Mouse (Mus musculus) heart, embryonic 11.5 days (tissue): Measurements from ENCODE around the gene Sfxn3. TPM values are rescaled to one million over a fixed set of nuclear protein-coding genes. Genes with fewer than 3 reads are reported as not detected.

ENCODE experiments used
- polyA plus RNA-seq: library from polyadenylated mRNA; unstranded; fragments of >200 nt; fragmentation: Nextera tagmentation; extraction: Ambion mirVana; gene quantifications from 2 replicates; pipeline ENCODE4 v1.2.1, GENCODE M21; 2014

Gene Sfxn3
- polyA plus RNA-seq, 1 experiment from 2014 or later = 16.0 TPM

Other genes with a start within 250 kb of the Sfxn3 start
- 57.1 and 62.0 TPM in 2 replicates for gene Slf2, start 116.4 kb upstream of the Sfxn3 start, polyA plus RNA-seq
- gene Sema4g, start 58.4 kb upstream of the Sfxn3 start, polyA plus RNA-seq = 1.0 and 1.4 TPM in 2 replicates
- gene Twnk, start 41.8 kb upstream of the Sfxn3 start, polyA plus RNA-seq = 14.2 and 14.8 TPM in 2 replicates
- 63.0 and 64.3 TPM in 2 replicates for gene Mrpl43, start 41.1 kb upstream of the Sfxn3 start, polyA plus RNA-seq
- gene Lzts2, start 33.1 kb upstream of the Sfxn3 start, polyA plus RNA-seq = 35.3 and 38.4 TPM in 2 replicates
- gene Pdzd7, start 1.8 kb upstream of the Sfxn3 start, polyA plus RNA-seq = 0.21 TPM in 1 of 2 replicates, not detected in the other
- 2.7 and 2.9 TPM in 2 replicates for gene Kazald1, start 27.7 kb downstream of the Sfxn3 start, polyA plus RNA-seq
- gene Tlx1, start 103.2 kb downstream of the Sfxn3 start, polyA plus RNA-seq = 0.45 and 1.0 TPM in 2 replicates
- gene Lbx1, start 188.3 kb downstream of the Sfxn3 start, polyA plus RNA-seq = 0.08 and 0.16 TPM in 2 replicates